Mouse (Mus musculus) small intestine, adult 2 months (tissue): ENCODE measurements around the gene Thop1. TPM values are rescaled to one million over a fixed set of nuclear protein-coding genes. Genes with fewer than 3 reads are reported as not detected.

Experiments
- H3K27ac ChIP-seq: fragments of 200-500 bp; 2 replicates; pipeline ENCODE4 v1.5.1; 2012; ENCODE audit warnings: low read depth, low read length, control low read depth, inconsistent platforms; ENCODE audit not compliant: insufficient read depth
- H3K27me3 ChIP-seq: fragments of 200-500 bp; 2 replicates; pipeline ENCODE4 v1.6.1; 2012; ENCODE audit warnings: mild to moderate bottlenecking, moderate library complexity, low read length, inconsistent platforms; ENCODE audit not compliant: control insufficient read depth, insufficient read depth
- H3K36me3 ChIP-seq: fragments of 200-500 bp; 2 replicates; pipeline ENCODE4 v1.6.1; 2012; ENCODE audit warnings: mild to moderate bottlenecking, low read length, control low read depth, inconsistent platforms; ENCODE audit not compliant: control insufficient read depth, insufficient read depth
- H3K4me1 ChIP-seq: fragments of 200-500 bp; 2 replicates; pipeline ENCODE4 v1.6.1; 2012; ENCODE audit warnings: low read length, inconsistent platforms, mixed read lengths; ENCODE audit not compliant: control insufficient read depth, insufficient read depth, insufficient read length
- H3K4me3 ChIP-seq: fragments of 200-500 bp; 2 replicates; pipeline ENCODE4 v1.5.1; 2012; ENCODE audit warnings: low read depth, mild to moderate bottlenecking, control low read depth, inconsistent platforms, low read length, moderate library complexity
- CTCF ChIP-seq: fragments of 200-500 bp; IDR thresholded peaks from 2 replicates; pipeline ENCODE4 v1.5.1; 2012; ENCODE audit warnings: low read depth, mild to moderate bottlenecking, control low read depth, inconsistent platforms, low read length, moderate library complexity, mixed read lengths; ENCODE audit not compliant: insufficient replicate concordance, insufficient read length; ENCODE audit errors: extremely low read depth
- POLR2A ChIP-seq: fragments of 200-500 bp; IDR thresholded peaks from 2 replicates; pipeline ENCODE4 v1.6.1; 2012; ENCODE audit warnings: low read depth, mild to moderate bottlenecking, control low read depth, inconsistent platforms, low read length, moderate library complexity
- WGBS: fragments of 180-500 bp; shearing (Covaris S2); methylation state at CpG from one replicate; pipeline ENCODE4 v1.1.7; 2018; 5-methylcytosine and 5-hydroxymethylcytosine counted together
- polyA plus RNA-seq: library from polyadenylated mRNA; depleted of rRNA; stranded (reverse); fragments of >200 nt; gene quantifications from 2 replicates; pipeline ENCODE4 v1.2.3, GENCODE M21; 2012; rRNA removed

Thop1 gene
- polyA plus RNA-seq, 1 experiment, result 33.3 TPM

DNA sequence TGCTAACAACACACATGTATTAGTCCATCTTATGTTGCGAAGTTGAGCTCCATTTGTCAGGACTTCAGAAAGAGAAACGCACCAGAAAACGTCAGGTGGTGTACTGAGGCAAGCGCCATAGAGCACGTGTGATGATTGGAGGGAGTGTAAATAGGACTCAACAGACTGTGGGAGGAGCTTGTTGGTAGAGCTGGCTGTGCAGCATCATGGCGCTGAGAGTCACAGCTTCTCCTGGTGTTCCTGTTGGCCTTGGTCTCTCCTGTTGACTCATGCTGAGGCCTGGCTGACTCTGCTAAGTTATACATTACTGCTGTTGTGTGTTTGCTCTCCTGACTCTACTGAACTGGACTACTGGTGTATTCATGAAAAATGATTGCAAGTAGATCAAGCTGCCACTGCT is 43.1 kb downstream of the Thop1 start:
- Histone ChIP-seq H3K27me3 (no peaks in the 10 kb centered on the region), H3K4me3 (no peak overlapping the region), H3K36me3 (peaks cover 85% of the 10 kb centered on the region), H3K27ac (no peak overlapping the region), H3K4me1 (no peaks in the 10 kb centered on the region; the same call in 1 of the 2 replicates)
- TF ChIP-seq CTCF (no peak), POLR2A (no peak)
- 90% methylated on average over 6 of the region's 6 CpGs for WGBS

- Histone ChIP-seq H3K36me3 (peaks cover 91% of the 10 kb centered on the region), H3K27me3 (no peaks in the 10 kb centered on the region), H3K4me1 (no peaks in the 10 kb centered on the region), H3K4me3 (no peak overlapping the region), H3K27ac (no peak overlapping the region)
- TF ChIP-seq CTCF (no peak), POLR2A (no peak)
- 96% methylated on average over 10 of the region's 10 CpGs for WGBS
These were observed 49.8 kb downstream of the Thop1 start for GRCm38 (mm10) chr10:81119625-81120024.

DNA sequence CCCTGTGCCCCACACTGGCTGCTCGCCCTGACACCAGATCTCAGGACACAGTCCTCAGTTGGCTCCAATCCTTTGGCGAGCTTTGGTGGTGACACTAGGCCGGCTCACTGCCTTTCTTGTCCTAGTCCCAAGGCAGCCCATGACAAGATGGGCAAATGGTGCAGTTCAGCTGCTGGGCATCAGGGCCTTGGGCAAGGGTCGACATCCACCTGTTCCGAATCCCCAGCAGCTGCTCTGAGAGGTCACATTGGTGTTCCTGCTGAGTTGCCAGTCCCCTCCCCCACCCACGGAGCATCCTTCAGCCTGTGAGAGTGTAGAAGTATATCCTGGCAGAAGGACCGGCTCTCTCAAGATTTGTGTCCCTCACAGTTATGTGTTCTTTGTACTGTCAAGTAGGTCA is 50.8 kb downstream of the Thop1 start:
- WGBS, result 85% methylated on average over 7 of the region's 7 CpGs
- H3K27me3 ChIP-seq, result no peaks in the 10 kb centered on the region
- no peak overlapping the region for H3K4me3 ChIP-seq
- H3K27ac ChIP-seq, result no peak overlapping the region
- H3K4me1 ChIP-seq, result no peaks in the 10 kb centered on the region
- TF ChIP-seq CTCF (no peak), POLR2A (no peak)
- H3K36me3 ChIP-seq, result peaks cover 81% of the 10 kb centered on the region

DNA sequence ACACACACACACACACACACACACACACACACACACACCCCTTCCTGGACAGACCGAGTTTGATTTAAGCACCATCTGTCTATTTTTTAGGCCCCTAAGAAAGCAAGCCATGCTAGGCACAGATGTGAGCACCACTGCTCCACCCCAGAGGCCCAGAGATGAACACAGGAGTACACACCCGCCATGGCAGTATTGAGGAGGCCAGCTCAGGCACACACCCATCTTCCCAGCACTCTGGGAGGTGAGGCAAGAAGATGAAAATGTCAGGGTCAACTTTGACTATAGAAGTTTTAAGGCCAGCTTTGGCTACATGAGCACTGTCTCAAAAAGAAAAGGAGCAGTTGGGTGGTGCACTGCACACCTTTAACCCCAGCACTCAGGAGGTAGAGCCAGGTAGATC is 53.1 kb downstream of the Thop1 start:
- Histone ChIP-seq H3K36me3 (peaks cover 62% of the 10 kb centered on the region), H3K4me3 (no peak overlapping the region), H3K4me1 (no peaks in the 10 kb centered on the region; the same call in 1 of the 2 replicates), H3K27ac (no peak overlapping the region), H3K27me3 (no peaks in the 10 kb centered on the region)
- TF ChIP-seq POLR2A, result no peak
- no peak for TF ChIP-seq CTCF
- WGBS, result 74% methylated on average over 2 of the region's 2 CpGs

GRCm38 (mm10) chr10:81123500-81123899 is 53.7 kb downstream of the Thop1 start:
- no peak for TF ChIP-seq POLR2A
- no peak for TF ChIP-seq CTCF
- Histone ChIP-seq H3K27me3 (no peaks in the 10 kb centered on the region), H3K4me1 (peaks cover 4% of the 10 kb centered on the region), H3K27ac (no peak overlapping the region), H3K4me3 (no peak overlapping the region), H3K36me3 (peaks cover 59% of the 10 kb centered on the region)
- WGBS, result 68% methylated on average over 11 of the region's 11 CpGs

Other genes with a start within 250 kb of the Thop1 start
- 771 and 1,172 TPM in 2 replicates for gene Oaz1, start 243.4 kb upstream of the Thop1 start, polyA plus RNA-seq
- 0.06 and 0.08 TPM in 2 replicates for gene Lingo3, start 226.0 kb upstream of the Thop1 start, polyA plus RNA-seq
- 61.1 and 82.7 TPM in 2 replicates for gene Lsm7, start 214.8 kb upstream of the Thop1 start, polyA plus RNA-seq
- gene Sppl2b, start 214.8 kb upstream of the Thop1 start, polyA plus RNA-seq, result 43.1 and 81.2 TPM in 2 replicates
- 0.66 and 1.3 TPM in 2 replicates for gene Tmprss9, start 198.2 kb upstream of the Thop1 start, polyA plus RNA-seq
- gene Timm13, start 169.1 kb upstream of the Thop1 start, polyA plus RNA-seq, result 132 and 250 TPM in 2 replicates
- 14.5 and 29.2 TPM in 2 replicates for gene Lmnb2, start 151.8 kb upstream of the Thop1 start, polyA plus RNA-seq
- 16.2 and 29.7 TPM in 2 replicates for gene Gadd45b, start 140.0 kb upstream of the Thop1 start, polyA plus RNA-seq
- 0.44 and 0.74 TPM in 2 replicates for gene Gng7, start 55.1 kb upstream of the Thop1 start, polyA plus RNA-seq
- 0.32 and 0.38 TPM in 2 replicates for gene Diras1, start 44.4 kb upstream of the Thop1 start, polyA plus RNA-seq
- gene Slc39a3, start 32.6 kb upstream of the Thop1 start, polyA plus RNA-seq, result 19.3 and 31.6 TPM in 2 replicates
- 116 and 222 TPM in 2 replicates for gene Sgta, start 9.9 kb upstream of the Thop1 start, polyA plus RNA-seq
- gene Creb3l3, start 28.8 kb downstream of the Thop1 start, polyA plus RNA-seq, result 163 and 498 TPM in 2 replicates
- gene Map2k2, start 35.9 kb downstream of the Thop1 start, polyA plus RNA-seq, result 214 and 554 TPM in 2 replicates
- 94.8 and 187 TPM in 2 replicates for gene Zbtb7a, start 65.2 kb downstream of the Thop1 start, polyA plus RNA-seq
- gene Pias4, start 97.9 kb downstream of the Thop1 start, polyA plus RNA-seq, result 29.1 and 53.3 TPM in 2 replicates
- gene Eef2, start 106.6 kb downstream of the Thop1 start, polyA plus RNA-seq, result 755 and 1,606 TPM in 2 replicates
- gene Dapk3, start 113.0 kb downstream of the Thop1 start, polyA plus RNA-seq, result 102 and 228 TPM in 2 replicates
- not detected in 2 replicates for gene 4930442H23Rik, start 113.8 kb downstream of the Thop1 start, polyA plus RNA-seq
- not detected in 2 replicates for gene Nmrk2, start 132.0 kb downstream of the Thop1 start, polyA plus RNA-seq
- 0.53 and 0.60 TPM in 2 replicates for gene Atcay, start 160.8 kb downstream of the Thop1 start, polyA plus RNA-seq
- gene Zfr2, start 163.1 kb downstream of the Thop1 start, polyA plus RNA-seq, result 4.9 and 14.2 TPM in 2 replicates
- gene Matk, start 182.9 kb downstream of the Thop1 start, polyA plus RNA-seq, result 6.8 and 13.0 TPM in 2 replicates
- gene Mrpl54, start 196.9 kb downstream of the Thop1 start, polyA plus RNA-seq, result 104 and 169 TPM in 2 replicates
- 100 and 207 TPM in 2 replicates for gene Apba3, start 196.9 kb downstream of the Thop1 start, polyA plus RNA-seq
- gene Tjp3, start 221.5 kb downstream of the Thop1 start, polyA plus RNA-seq, result 124 and 239 TPM in 2 replicates
- gene Pip5k1c, start 222.9 kb downstream of the Thop1 start, polyA plus RNA-seq, result 26.1 and 50.8 TPM in 2 replicates